Mouse (Mus musculus) lung, postnatal 0 days (tissue): ENCODE results near the gene Pih1d3. TPM values are rescaled to one million over a fixed set of nuclear protein-coding genes. Genes with fewer than 3 reads are reported as not detected.

Experiments
- ATAC-seq: fragments of 200-750 bp; cut with Nextera tagmentation; 2 replicates; pipeline ENCODE4 v1.8.0; 2017; ENCODE audit warnings: moderate library complexity
- DNase-seq: peaks from one replicate; pipeline ENCODE4 v3.0.0-alpha.2; 2016; ENCODE audit warnings: low spot score
- H3K27ac ChIP-seq: fragments of 300-500 bp; sonication (generic); 2 replicates; pipeline ENCODE4 v1.5.1; 2014; ENCODE audit warnings: antibody characterized with exemption, mild to moderate bottlenecking, low read length, mixed read lengths
- H3K27me3 ChIP-seq: fragments of 300-500 bp; sonication (generic); replicated peaks from 2 replicates; pipeline ENCODE4 v1.6.1; 2014; ENCODE audit warnings: low read length, mixed read lengths; ENCODE audit not compliant: insufficient read depth
- H3K36me3 ChIP-seq: fragments of 300-500 bp; sonication (generic); 2 replicates; pipeline ENCODE4 v1.6.1; 2014; ENCODE audit warnings: low read length, mixed read lengths; ENCODE audit not compliant: insufficient read depth
- H3K4me1 ChIP-seq: fragments of 300-500 bp; sonication (generic); 2 replicates; pipeline ENCODE4 v1.6.1; 2014; ENCODE audit warnings: antibody characterized with exemption, low read depth, low read length, mixed read lengths; ENCODE audit not compliant: insufficient read depth
- H3K4me2 ChIP-seq: fragments of 300-500 bp; sonication (generic); replicated peaks from 2 replicates; pipeline ENCODE4 v1.6.1; 2014; ENCODE audit warnings: low read depth, mild to moderate bottlenecking, low read length, moderate library complexity, mixed read lengths
- H3K4me3 ChIP-seq: fragments of 300-500 bp; sonication (generic); 2 replicates; pipeline ENCODE4 v1.5.1; 2014; ENCODE audit warnings: low read depth, low read length
- H3K9ac ChIP-seq: fragments of 300-500 bp; sonication (generic); replicated peaks from 2 replicates; pipeline ENCODE4 v1.6.1; 2014; ENCODE audit warnings: low read depth, mild to moderate bottlenecking
- H3K9me3 ChIP-seq: fragments of 300-500 bp; sonication (generic); 2 replicates; pipeline ENCODE4 v1.6.1; 2016; ENCODE audit warnings: low read length, mixed read lengths
- CTCF ChIP-seq: IDR thresholded peaks from 2 replicates; pipeline ENCODE4 v1.5.1; 2016; ENCODE audit warnings: antibody characterized with exemption, mild to moderate bottlenecking
- EP300 ChIP-seq: IDR thresholded peaks from 2 replicates; pipeline ENCODE4 v1.6.1; 2016; ENCODE audit warnings: antibody characterized with exemption, mild to moderate bottlenecking, control low read depth
- WGBS: fragments of 180-500 bp; shearing (Covaris S2); extraction: QIAGEN DNeasy Blood & Tissue Kit; methylation state at CpG from one replicate; pipeline ENCODE4 v1.1.7; 2014; 5-methylcytosine and 5-hydroxymethylcytosine counted together
- polyA plus RNA-seq: library from polyadenylated mRNA; unstranded; fragments of >200 nt; fragmentation: Nextera tagmentation; extraction: Ambion mirVana; gene quantifications from 2 replicates; pipeline ENCODE4 v1.2.1, GENCODE M21; 2015

Pih1d3 gene
- polyA plus RNA-seq, 1 experiment from 2014 or later: not detected

DNA sequence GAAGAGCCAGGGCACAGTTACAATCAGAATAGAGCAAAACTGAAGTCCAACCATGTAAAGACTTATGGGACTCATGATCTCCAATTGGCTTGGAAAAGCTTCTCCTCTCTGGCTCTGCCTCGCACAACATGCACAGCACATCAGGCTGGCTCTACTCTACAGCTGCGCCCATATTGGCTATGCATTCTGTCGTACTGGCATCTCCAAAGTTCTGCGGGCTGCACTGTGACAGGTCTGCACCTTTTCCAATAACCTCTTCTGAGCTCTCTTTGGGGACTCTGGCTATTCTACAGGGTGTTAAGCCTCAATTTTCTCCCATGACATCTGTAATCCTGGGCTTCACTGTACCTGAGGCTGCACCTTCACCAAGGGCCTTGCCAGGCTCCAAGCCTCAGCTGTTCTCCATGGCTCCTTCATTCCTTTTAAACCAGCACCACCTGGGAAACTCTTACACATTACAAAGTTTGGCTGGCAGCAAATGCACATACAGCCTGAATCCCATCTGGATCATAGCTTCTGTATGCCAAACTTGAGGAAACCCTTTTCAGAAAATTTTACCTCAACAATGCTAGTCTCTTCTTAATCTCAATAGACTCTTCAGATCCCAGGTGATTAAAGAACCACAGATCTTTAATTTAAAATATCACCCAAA is 1.9 kb upstream of the Pih1d3 start:
- Histone ChIP-seq H3K4me2 (no peak overlapping the region), H3K27me3 (no peaks in the 10 kb centered on the region), H3K9ac (no peak overlapping the region), H3K4me3 (no peak overlapping the region), H3K4me1 (no peaks in the 10 kb centered on the region), H3K36me3 (no peaks in the 10 kb centered on the region), H3K27ac (no peak overlapping the region), H3K9me3 (no peaks in the 10 kb centered on the region)
- TF ChIP-seq EP300 (no peak), CTCF (no peak)
- 86% methylated on average over 4 of the region's 4 CpGs for WGBS
- ATAC-seq (no peak), DNase-seq (no peak)

GRCm38 (mm10) chr1:31233319-31234036 is 10.8 kb downstream of the Pih1d3 start:
- H3K27ac ChIP-seq: no peak overlapping the region
- DNase-seq: no peak
- H3K9me3 ChIP-seq: no peaks in the 10 kb centered on the region
- no peak overlapping the region for H3K9ac ChIP-seq
- no peak overlapping the region for H3K4me2 ChIP-seq
- H3K4me1 ChIP-seq: no peaks in the 10 kb centered on the region
- no peaks in the 10 kb centered on the region for H3K36me3 ChIP-seq
- no peaks in the 10 kb centered on the region for H3K27me3 ChIP-seq
- H3K4me3 ChIP-seq: no peak overlapping the region
- TF ChIP-seq EP300 (no peak), CTCF (no peak)
- ATAC-seq: no peak

- DNase-seq (peak; percentile 61), ATAC-seq (peak; percentile 47)
- TF ChIP-seq EP300 (no peak), CTCF (no peak)
- no peak overlapping the region for H3K4me3 ChIP-seq
- H3K36me3 ChIP-seq: no peaks in the 10 kb centered on the region
- no peaks in the 10 kb centered on the region for H3K9me3 ChIP-seq
- H3K27ac ChIP-seq: no peak overlapping the region
- no peak overlapping the region for H3K4me2 ChIP-seq
- 57% methylated on average over 10 of the region's 10 CpGs for WGBS
- no peaks in the 10 kb centered on the region for H3K27me3 ChIP-seq
- H3K9ac ChIP-seq: no peak overlapping the region
- no peaks in the 10 kb centered on the region for H3K4me1 ChIP-seq
These were observed 37.7 kb downstream of the Pih1d3 start for GRCm38 (mm10) chr1:31260218-31260923.

Other genes with a start within 250 kb of the Pih1d3 start
- gene AC153137.1, start 244.9 kb upstream of the Pih1d3 start, polyA plus RNA-seq: 0.20 and 0.57 TPM in 2 replicates
- not detected in 2 replicates for gene Lgsn, start 46.4 kb upstream of the Pih1d3 start, polyA plus RNA-seq
- gene 4931428L18Rik, start 154 bp upstream of the Pih1d3 start, polyA plus RNA-seq: 0.43 and 0.48 TPM in 2 replicates